Comparison of ENCODE assay signal across 8 mouse cellular contexts in genomic region chr6:48629661-48630034, GRCm38 (mm10). TPM values are rescaled to one million over a fixed set of nuclear protein-coding genes. Genes with fewer than 3 reads are reported as not detected.
DNase-seq lines count a peak whose midpoint lies in the region; ATAC-seq and TF ChIP-seq lines count a peak whose summit lies in the region.

No protein-coding gene starts in this region.

- peak; percentile 30 for ATAC-seq in forebrain, embryonic 14.5 days
- peak; percentile 21 for ATAC-seq in neural tube, embryonic 15.5 days (ENCODE audit: low FRiP score)

- no peaks in the 10 kb centered on the region for H3K36me3 ChIP-seq in forebrain, embryonic 14.5 days (ENCODE audit: control insufficient read depth, insufficient read depth, low read length)
- H3K36me3 ChIP-seq in neural tube, embryonic 15.5 days, result 0 out of 2 replicates have a peak, but pooled peaks cover 9% of the 10 kb centered on the region

- H3K4me2 ChIP-seq in forebrain, embryonic 14.5 days (ENCODE audit: low read length), result peak overlapping the region; percentile 69
- H3K4me2 ChIP-seq in neural tube, embryonic 15.5 days, result peak overlapping the region; percentile 90

- no peak overlapping the region for H3K27ac ChIP-seq in forebrain, embryonic 14.5 days (ENCODE audit: low read depth, low read length)
- H3K27ac ChIP-seq in neural tube, embryonic 15.5 days (replicated peaks), result peak overlapping the region; percentile 69

- peak overlapping the region; percentile 40 for H3K4me3 ChIP-seq in lung, adult 2 months (replicated peaks; ENCODE audit: extremely low read depth, low read depth, low read length)
- peak overlapping the region; percentile 36 for H3K4me3 ChIP-seq in forebrain, embryonic 14.5 days (ENCODE audit: low read depth, low read length)
- peak overlapping the region; percentile 48 for H3K4me3 ChIP-seq in neural tube, embryonic 15.5 days (replicated peaks)

- TF ChIP-seq POLR2A in lung, adult 2 months (IDR thresholded peaks at IDR 0.05; ENCODE audit: borderline replicate concordance, extremely low read depth, low read depth, low read length), result no peak

- peak overlapping the region; percentile 66 for H3K9ac ChIP-seq in forebrain, embryonic 14.5 days (ENCODE audit: low read length)
- H3K9ac ChIP-seq in neural tube, embryonic 15.5 days (replicated peaks), result peak overlapping the region; percentile 60

- H3K27me3 ChIP-seq in forebrain, embryonic 14.5 days (replicated peaks; ENCODE audit: control insufficient read depth, insufficient read depth, low read length), result peaks cover 17% of the 10 kb centered on the region
- peaks cover 17% of the 10 kb centered on the region for H3K27me3 ChIP-seq in neural tube, embryonic 15.5 days (replicated peaks)

- TF ChIP-seq CTCF in lung, adult 2 months (IDR thresholded peaks at IDR 0.05; ENCODE audit: insufficient read depth, low read length), result no peak

- intact Hi-C loops in gastrocnemius, postnatal 36 days (cut with DNase I), result loop anchor here (5.0 kb wide), 1 partner anchor 42 kb away; the partner anchor contains the start of gene Gm45021

- no peaks in the 10 kb centered on the region for H3K4me1 ChIP-seq in lung, adult 2 months (ENCODE audit: control insufficient read depth, insufficient read depth, low read length)
- H3K4me1 ChIP-seq in forebrain, embryonic 14.5 days (ENCODE audit: control insufficient read depth, insufficient read depth, low read length), result peaks cover 5% of the 10 kb centered on the region; the same call in 1 of the 2 replicates
- H3K4me1 ChIP-seq in neural tube, embryonic 15.5 days, result peaks cover 40% of the 10 kb centered on the region

- DNase-seq in lung, adult 2 months, result no peak
- DNase-seq in lung, postnatal 10 days, result no peak
- no peak for DNase-seq in forebrain, embryonic 14.5 days (ENCODE audit: low spot score)
- peak; percentile 76 for DNase-seq in kidney, postnatal 14 days
- no peak for DNase-seq in layer of hippocampus, postnatal 36 days
- DNase-seq in adrenal gland, adult 2 months, result no peak
- DNase-seq in gastrocnemius, postnatal 36 days, result no peak

- no peaks in the 10 kb centered on the region for H3K9me3 ChIP-seq in forebrain, embryonic 14.5 days (replicated peaks; ENCODE audit: control insufficient read depth, low read length)
- H3K9me3 ChIP-seq in neural tube, embryonic 15.5 days (replicated peaks), result no peaks in the 10 kb centered on the region

- 19% methylated on average over 13 of the region's 13 CpGs for WGBS in lung, adult 2 months
- WGBS in forebrain, embryonic 14.5 days, result 19% methylated on average over 13 of the region's 13 CpGs
- 18% methylated on average over 13 of the region's 13 CpGs for WGBS in neural tube, embryonic 15.5 days

RNA-seq across cellular contexts. Expression of gene AI854703, which starts 3.1 kb away (rescaled TPM):
- polyA plus RNA-seq in lung, adult 2 months (2012; rRNA removed), result 0.98 and 1.3 TPM in 2 replicates
- polyA plus RNA-seq in forebrain, embryonic 14.5 days (2014; fragmentation: Nextera tagmentation; extraction: Ambion mirVana), result 8.2 and 9.7 TPM in 2 replicates
- polyA plus RNA-seq in neural tube, embryonic 15.5 days (2015; fragmentation: Nextera tagmentation; extraction: Ambion mirVana), result 30.5 and 31.4 TPM in 2 replicates
- 10 to 100 TPM; 13.4 to 14.5 TPM for total RNA-seq in layer of hippocampus, postnatal 36 days (2021)
- total RNA-seq in adrenal gland, adult 2 months (2021), result 1 to 10 TPM; 1.9 to 2.0 TPM
- 6.0 and 7.6 TPM in 2 replicates for polyA plus RNA-seq in adrenal gland, adult 2 months (2012; rRNA removed)
- total RNA-seq in gastrocnemius, postnatal 36 days (2021), result under 1 TPM; 0.25 to 0.48 TPM

RNA-seq across cellular contexts. Expression of gene Gimap8, which starts 17.4 kb away (rescaled TPM):
- polyA plus RNA-seq in lung, adult 2 months (2012; rRNA removed), result 11.4 and 15.2 TPM in 2 replicates
- polyA plus RNA-seq in forebrain, embryonic 14.5 days (2014; fragmentation: Nextera tagmentation; extraction: Ambion mirVana), result 0.15 and 0.17 TPM in 2 replicates
- polyA plus RNA-seq in neural tube, embryonic 15.5 days (2015; fragmentation: Nextera tagmentation; extraction: Ambion mirVana), result 0.73 and 1.4 TPM in 2 replicates
- total RNA-seq in layer of hippocampus, postnatal 36 days (2021), result 1 to 10 TPM in 1 of 2 experiments, under 1 TPM in 1; 0.52 to 1.1 TPM
- total RNA-seq in adrenal gland, adult 2 months (2021), result 10 to 100 TPM in 1 of 2 experiments, 1 to 10 TPM in 1; 7.8 to 12.6 TPM
- polyA plus RNA-seq in adrenal gland, adult 2 months (2012; rRNA removed), result 1.2 and 1.5 TPM in 2 replicates
- total RNA-seq in gastrocnemius, postnatal 36 days (2021), result 1 to 10 TPM; 1.9 to 2.8 TPM

RNA-seq across cellular contexts. Expression of gene Zfp775, which starts 27.8 kb away (rescaled TPM):
- 6.7 and 7.2 TPM in 2 replicates for polyA plus RNA-seq in lung, adult 2 months (2012; rRNA removed)
- polyA plus RNA-seq in forebrain, embryonic 14.5 days (2014; fragmentation: Nextera tagmentation; extraction: Ambion mirVana), result 16.7 and 17.4 TPM in 2 replicates
- 12.8 and 13.0 TPM in 2 replicates for polyA plus RNA-seq in neural tube, embryonic 15.5 days (2015; fragmentation: Nextera tagmentation; extraction: Ambion mirVana)
- total RNA-seq in layer of hippocampus, postnatal 36 days (2021), result 1 to 10 TPM; 6.3 to 7.7 TPM
- total RNA-seq in adrenal gland, adult 2 months (2021), result 1 to 10 TPM; 7.4 to 8.7 TPM
- 14.8 and 16.8 TPM in 2 replicates for polyA plus RNA-seq in adrenal gland, adult 2 months (2012; rRNA removed)
- total RNA-seq in gastrocnemius, postnatal 36 days (2021), result 1 to 10 TPM; 5.9 to 6.4 TPM

RNA-seq across cellular contexts. Expression of gene Gm44965, which starts 35.9 kb away (rescaled TPM):
- polyA plus RNA-seq in lung, adult 2 months (2012; rRNA removed), result not detected in 2 replicates
- polyA plus RNA-seq in forebrain, embryonic 14.5 days (2014; fragmentation: Nextera tagmentation; extraction: Ambion mirVana), result not detected in 2 replicates
- polyA plus RNA-seq in neural tube, embryonic 15.5 days (2015; fragmentation: Nextera tagmentation; extraction: Ambion mirVana), result not detected in 2 replicates
- not detected for total RNA-seq in layer of hippocampus, postnatal 36 days (2021)
- not detected for total RNA-seq in adrenal gland, adult 2 months (2021)
- not detected in 2 replicates for polyA plus RNA-seq in adrenal gland, adult 2 months (2012; rRNA removed)
- 1 to 10 TPM in 1 of 2 experiments, not detected in 1; 2.1 TPM for total RNA-seq in gastrocnemius, postnatal 36 days (2021)

RNA-seq across cellular contexts. Expression of gene Repin1, which starts 36.0 kb away (rescaled TPM):
- 34.2 and 42.7 TPM in 2 replicates for polyA plus RNA-seq in lung, adult 2 months (2012; rRNA removed)
- 27.3 and 34.3 TPM in 2 replicates for polyA plus RNA-seq in forebrain, embryonic 14.5 days (2014; fragmentation: Nextera tagmentation; extraction: Ambion mirVana)
- 41.0 and 43.7 TPM in 2 replicates for polyA plus RNA-seq in neural tube, embryonic 15.5 days (2015; fragmentation: Nextera tagmentation; extraction: Ambion mirVana)
- total RNA-seq in layer of hippocampus, postnatal 36 days (2021), result 10 to 100 TPM; 43.6 to 47.5 TPM
- 10 to 100 TPM; 55.6 to 67.5 TPM for total RNA-seq in adrenal gland, adult 2 months (2021)
- 127 and 152 TPM in 2 replicates for polyA plus RNA-seq in adrenal gland, adult 2 months (2012; rRNA removed)
- 10 to 100 TPM; 19.4 to 29.3 TPM for total RNA-seq in gastrocnemius, postnatal 36 days (2021)
